Mouse (Mus musculus): ENCODE results near the gene Bicra.

DNA sequence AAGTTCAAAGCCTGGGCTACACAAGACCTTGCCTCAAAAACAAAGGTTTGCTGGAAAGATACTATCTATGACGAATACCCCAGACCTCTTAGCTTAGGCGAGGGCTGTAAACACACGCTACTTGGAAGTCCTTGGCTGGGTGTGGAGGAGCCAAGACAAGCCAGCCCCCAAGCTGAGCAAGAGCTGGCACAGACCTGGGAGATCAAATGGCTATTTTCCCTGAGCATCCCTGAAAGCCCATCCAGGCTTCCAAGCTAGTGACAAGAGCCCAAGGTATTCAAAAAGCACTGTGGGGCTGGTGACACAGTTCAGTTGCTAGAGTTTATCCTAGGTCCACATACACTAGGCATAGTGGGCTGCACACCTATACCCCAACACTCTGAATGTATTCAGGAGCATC is 2.9 kb upstream of the Bicra start:
- TF ChIP-seq POLR2A (IDR thresholded peaks at IDR 0.05; ENCODE audit: insufficient read depth, low read length) (no peak), CTCF (IDR thresholded peaks at IDR 0.05; ENCODE audit: low read depth, low read length) (no peak)
